Mouse (Mus musculus): ENCODE data around the gene Rtl4. TPM values are rescaled to one million over a fixed set of nuclear protein-coding genes. Genes with fewer than 3 reads are reported as not detected.

Rtl4 gene
- polyA plus RNA-seq, 1 experiment from 2014 or later = 0.07 TPM

DNA sequence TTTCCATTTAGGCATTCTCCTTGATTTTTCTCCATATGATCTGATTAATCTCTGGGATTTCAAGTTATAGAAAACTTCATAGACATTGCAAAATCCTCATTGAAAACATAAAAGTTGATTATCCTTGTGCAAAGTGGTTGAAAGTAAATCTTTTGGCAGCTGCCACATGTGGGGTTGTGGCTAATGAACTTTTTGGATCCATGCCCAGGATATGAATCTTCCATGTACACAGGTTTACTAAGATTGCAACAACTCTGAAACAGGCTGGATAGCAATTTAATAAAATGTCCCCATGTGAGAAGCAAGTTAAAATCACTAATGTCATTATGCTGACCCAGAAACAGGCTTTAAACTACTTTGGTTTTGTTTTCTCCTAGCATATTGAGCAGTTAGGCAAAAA, 401.1 kb downstream of the Rtl4 start:
- Histone ChIP-seq H3K4me3 (ENCODE audit: low read depth, low read length) (no peak overlapping the region), H3K27me3 (replicated peaks; ENCODE audit: control insufficient read depth, insufficient read depth, low read length) (no peaks in the 10 kb centered on the region), H3K36me3 (ENCODE audit: control insufficient read depth, insufficient read depth) (no peaks in the 10 kb centered on the region), H3K4me2 (replicated peaks; ENCODE audit: low read depth) (no peak overlapping the region), H3K4me1 (replicated peaks; ENCODE audit: control insufficient read depth, insufficient read depth, low read length) (no peaks in the 10 kb centered on the region), H3K9ac (ENCODE audit: low read depth, low read length) (no peak overlapping the region), H3K27ac (ENCODE audit: low read depth, low read length) (no peak overlapping the region), H3K9me3 (ENCODE audit: control insufficient read depth) (no peaks in the 10 kb centered on the region)
- ATAC-seq = no peak
- TF ChIP-seq CTCF (IDR thresholded peaks at IDR 0.05; ENCODE audit: low read depth) = no peak

DNA sequence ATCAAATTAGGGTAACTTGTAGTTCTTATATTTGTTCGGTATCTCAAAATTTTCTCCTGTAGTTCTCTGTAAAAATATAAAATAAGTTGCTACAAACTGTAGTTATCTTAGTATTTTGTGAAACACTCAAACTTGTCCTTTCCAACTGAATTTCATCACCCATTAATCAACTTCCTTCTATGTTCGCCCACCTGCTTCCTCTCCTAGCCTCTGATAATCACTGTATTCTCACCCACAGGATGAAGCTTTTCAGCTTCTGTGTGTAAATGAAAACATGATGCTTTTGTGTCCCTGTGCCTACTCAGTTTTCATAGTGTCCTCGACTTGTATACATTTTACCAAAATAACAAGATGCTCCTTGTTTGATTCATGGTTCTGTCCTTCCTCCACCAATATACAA, 401.7 kb downstream of the Rtl4 start:
- no peak for TF ChIP-seq CTCF (IDR thresholded peaks at IDR 0.05; ENCODE audit: low read depth)
- Histone ChIP-seq H3K36me3 (ENCODE audit: control insufficient read depth, insufficient read depth) (no peaks in the 10 kb centered on the region), H3K4me1 (replicated peaks; ENCODE audit: control insufficient read depth, insufficient read depth, low read length) (no peaks in the 10 kb centered on the region), H3K9ac (ENCODE audit: low read depth, low read length) (no peak overlapping the region), H3K9me3 (ENCODE audit: control insufficient read depth) (no peaks in the 10 kb centered on the region), H3K4me3 (ENCODE audit: low read depth, low read length) (no peak overlapping the region), H3K27me3 (replicated peaks; ENCODE audit: control insufficient read depth, insufficient read depth, low read length) (no peaks in the 10 kb centered on the region), H3K27ac (ENCODE audit: low read depth, low read length) (no peak overlapping the region), H3K4me2 (replicated peaks; ENCODE audit: low read depth) (no peak overlapping the region)
- WGBS = 77% methylated on average over 3 of the region's 3 CpGs
- ATAC-seq = no peak

DNA sequence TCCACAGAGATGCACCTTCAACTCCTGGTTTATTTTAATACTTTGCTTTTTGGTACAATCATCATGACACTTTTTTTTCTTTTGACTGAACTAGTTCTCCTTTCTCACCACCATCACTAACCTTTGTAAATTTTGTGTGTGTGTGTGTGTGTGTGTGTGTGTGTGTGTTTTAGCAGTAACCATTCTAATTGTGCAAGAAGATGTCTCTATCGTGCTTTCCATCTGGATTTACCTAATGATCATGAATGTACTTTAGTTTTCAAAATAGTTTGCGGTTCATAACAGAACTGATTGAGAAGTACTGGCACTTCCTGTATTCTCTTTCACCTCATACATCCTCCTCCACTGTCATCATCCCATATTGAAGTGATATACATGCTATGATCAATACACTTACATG, 402.3 kb downstream of the Rtl4 start:
- WGBS = 76% methylated on average over 2 of the region's 2 CpGs
- no peak for ATAC-seq
- Histone ChIP-seq H3K27ac (ENCODE audit: low read depth, low read length) (no peak overlapping the region), H3K27me3 (replicated peaks; ENCODE audit: control insufficient read depth, insufficient read depth, low read length) (no peaks in the 10 kb centered on the region), H3K4me3 (ENCODE audit: low read depth, low read length) (no peak overlapping the region), H3K4me1 (replicated peaks; ENCODE audit: control insufficient read depth, insufficient read depth, low read length) (no peaks in the 10 kb centered on the region), H3K9ac (ENCODE audit: low read depth, low read length) (no peak overlapping the region), H3K36me3 (ENCODE audit: control insufficient read depth, insufficient read depth) (no peaks in the 10 kb centered on the region), H3K9me3 (ENCODE audit: control insufficient read depth) (no peaks in the 10 kb centered on the region), H3K4me2 (replicated peaks; ENCODE audit: low read depth) (no peak overlapping the region)
- no peak for TF ChIP-seq CTCF (IDR thresholded peaks at IDR 0.05; ENCODE audit: low read depth)

MicroRNAs encoded within 50 kb of the gene (microRNA counts, 519-probe panel; counts per million panel counts)
- microRNA mmu-miR-3472 = not detected

Small RNA genes lying within 50 kb of the gene (microRNA-seq; reads per million reads assigned to microRNA genes)
- gene Mir3472 = not detected

Other genes starting within 250 kb of the Rtl4 start
- gene Trpc5os, start 232.3 kb upstream of the Rtl4 start, polyA plus RNA-seq (2015; fragmentation: Nextera tagmentation; extraction: Ambion mirVana) = not detected in 2 replicates
- gene Trpc5, start 727 bp upstream of the Rtl4 start, polyA plus RNA-seq (2015; fragmentation: Nextera tagmentation; extraction: Ambion mirVana) = not detected in 2 replicates

All from intestine, postnatal 0 days (tissue).